Mouse (Mus musculus) embryonic facial prominence, embryonic 12.5 days (tissue): ENCODE measurements at regions not wholly inside any gene's neighbourhood (a gene's known extent, or its start where the extent isn't known, plus 50 kb on each side); places are given as distances from the start of the nearest gene placed in this dataset.
A peak's percentile ranks its signal among the peaks of the same experiment; 100 is the strongest.

ENCODE experiments used
- ATAC-seq: fragments of 200-750 bp; cut with Nextera tagmentation; 2 replicates; pipeline ENCODE4 v1.8.0; 2017; ENCODE audit not compliant: insufficient number of reproducible peaks, insufficient read depth, low FRiP score, low TSS enrichment
- H3K27ac ChIP-seq: fragments of 300-500 bp; sonication (generic); 2 replicates; pipeline ENCODE4 v1.5.1; 2016; ENCODE audit warnings: mild to moderate bottlenecking
- H3K27me3 ChIP-seq: fragments of 300-500 bp; sonication (generic); 2 replicates; pipeline ENCODE4 v1.6.1; 2016; ENCODE audit warnings: mild to moderate bottlenecking, moderate library complexity
- H3K36me3 ChIP-seq: fragments of 300-500 bp; sonication (generic); 2 replicates; pipeline ENCODE4 v1.6.1; 2016; ENCODE audit warnings: mild to moderate bottlenecking
- H3K4me1 ChIP-seq: fragments of 300-500 bp; sonication (generic); 2 replicates; pipeline ENCODE4 v1.6.1; 2016
- H3K4me2 ChIP-seq: fragments of 300-500 bp; sonication (generic); replicated peaks from 2 replicates; pipeline ENCODE4 v1.6.1; 2016; ENCODE audit warnings: mild to moderate bottlenecking, moderate library complexity
- H3K4me3 ChIP-seq: fragments of 300-500 bp; sonication (generic); 2 replicates; pipeline ENCODE4 v1.5.1; 2016; ENCODE audit warnings: mild to moderate bottlenecking
- H3K9ac ChIP-seq: fragments of 300-500 bp; sonication (generic); 2 replicates; pipeline ENCODE4 v1.6.1; 2016; ENCODE audit warnings: mild to moderate bottlenecking, moderate library complexity
- H3K9me3 ChIP-seq: fragments of 300-500 bp; sonication (generic); 2 replicates; pipeline ENCODE4 v1.6.1; 2016; ENCODE audit warnings: mild to moderate bottlenecking, moderate library complexity
- WGBS: fragments of 180-500 bp; shearing (Covaris S2); methylation state at CpG from one replicate; pipeline ENCODE4 v1.1.7; 2016; 5-methylcytosine and 5-hydroxymethylcytosine counted together

DNA sequence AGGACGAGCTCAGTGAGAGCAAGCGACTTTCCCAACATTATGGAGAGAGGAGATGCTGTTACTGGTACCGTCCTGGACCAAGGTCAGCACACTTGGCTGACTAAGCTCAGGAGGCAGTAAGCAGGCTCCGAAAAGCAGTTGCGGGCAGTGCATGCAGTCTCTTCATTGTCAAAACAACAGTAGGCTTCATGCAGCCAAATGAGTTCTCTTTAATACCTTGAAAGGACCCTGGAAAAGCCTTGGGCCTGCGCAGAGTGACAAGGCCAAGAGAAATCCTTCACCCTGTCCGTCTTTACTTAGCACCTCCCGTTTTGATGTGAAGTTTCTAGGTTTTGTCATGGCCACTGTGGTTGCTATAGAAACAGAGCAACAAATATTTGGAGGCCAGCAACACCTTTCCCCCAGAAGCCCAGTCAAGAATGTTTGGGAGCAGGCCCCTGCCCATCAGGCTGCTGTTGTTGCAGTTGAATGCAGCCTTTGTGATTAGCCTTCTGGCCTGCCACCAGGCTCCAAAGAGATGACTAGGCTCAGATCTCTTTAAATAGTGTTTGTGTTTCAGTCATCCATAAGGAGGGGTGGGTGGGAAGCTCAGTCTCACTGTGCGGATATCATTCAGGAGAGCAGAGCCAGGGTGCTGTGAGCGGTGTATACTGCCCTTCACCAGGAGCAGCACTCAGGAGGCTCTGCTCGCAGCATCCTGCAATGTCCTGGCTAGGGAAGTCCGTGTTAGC, 85.6 kb upstream of the Jun start:
- peak overlapping the region; percentile 42; the same call in 1 of the 2 replicates for H3K27ac ChIP-seq
- H3K4me1 ChIP-seq = peaks cover 8% of the 10 kb centered on the region
- no peaks in the 10 kb centered on the region for H3K9me3 ChIP-seq
- no peaks in the 10 kb centered on the region for H3K36me3 ChIP-seq
- peak; percentile 56; the same call in 1 of the 2 replicates for ATAC-seq
- H3K9ac ChIP-seq = no peak overlapping the region
- WGBS = 63% methylated on average over 12 of the region's 12 CpGs
- no peak overlapping the region for H3K4me2 ChIP-seq
- no peak overlapping the region for H3K4me3 ChIP-seq
- no peaks in the 10 kb centered on the region for H3K27me3 ChIP-seq

DNA sequence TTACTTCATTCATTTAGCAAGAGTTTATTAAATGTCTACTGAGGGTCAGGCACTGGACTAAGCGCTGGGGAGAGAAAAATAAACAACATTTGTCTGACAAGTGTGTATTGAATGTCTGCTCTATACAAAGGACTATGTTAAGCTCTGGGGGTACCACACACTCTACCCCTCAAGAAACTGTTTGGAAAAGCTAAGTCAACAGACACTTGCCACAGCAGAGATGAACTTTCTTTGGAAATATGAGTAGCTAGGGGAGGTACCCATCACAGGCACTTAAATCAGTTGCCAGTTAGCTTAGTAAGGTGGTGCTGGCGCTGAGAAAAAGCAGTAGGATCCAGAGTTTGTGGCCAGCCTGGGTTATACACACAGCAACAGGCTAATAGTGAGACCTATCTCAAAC, 86.7 kb upstream of the Jun start:
- no peak overlapping the region for H3K4me2 ChIP-seq
- no peak for ATAC-seq
- no peak overlapping the region for H3K4me3 ChIP-seq
- H3K27me3 ChIP-seq = no peaks in the 10 kb centered on the region
- H3K27ac ChIP-seq = no peak overlapping the region
- 56% methylated on average over 2 of the region's 2 CpGs for WGBS
- H3K9me3 ChIP-seq = no peaks in the 10 kb centered on the region
- H3K4me1 ChIP-seq = peaks cover 8% of the 10 kb centered on the region
- no peak overlapping the region for H3K9ac ChIP-seq
- H3K36me3 ChIP-seq = no peaks in the 10 kb centered on the region

DNA sequence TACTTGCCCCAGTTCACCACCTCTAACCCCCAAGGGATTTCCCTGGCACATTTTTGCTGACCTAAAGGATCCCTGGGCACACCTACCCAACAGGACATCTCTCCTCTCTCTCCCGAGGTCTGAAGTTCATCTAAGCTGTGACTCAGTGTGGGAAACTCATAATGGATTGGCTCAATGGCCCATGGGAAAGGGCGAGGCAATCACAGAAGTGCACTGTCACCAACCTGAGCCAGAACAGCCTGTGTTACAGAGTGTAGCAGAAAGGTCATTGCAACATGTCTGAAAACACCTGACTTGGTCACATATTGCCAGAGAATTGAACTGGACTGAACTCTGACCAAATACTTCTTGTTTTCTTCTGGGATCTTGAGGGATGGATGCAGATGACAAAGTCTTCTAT, 89.2 kb upstream of the Jun start:
- H3K9ac ChIP-seq = no peak overlapping the region
- WGBS = 82% methylated on average over 2 of the region's 2 CpGs
- ATAC-seq = no peak
- H3K9me3 ChIP-seq = no peaks in the 10 kb centered on the region
- H3K27ac ChIP-seq = no peak overlapping the region
- 0 out of 2 replicates have a peak, but pooled peaks cover 5% of the 10 kb centered on the region for H3K4me1 ChIP-seq
- H3K4me3 ChIP-seq = no peak overlapping the region
- no peak overlapping the region for H3K4me2 ChIP-seq
- no peaks in the 10 kb centered on the region for H3K36me3 ChIP-seq
- H3K27me3 ChIP-seq = no peaks in the 10 kb centered on the region

GRCm38 (mm10) chr4:95143130-95143529, 91.1 kb upstream of the Jun start:
- no peak for ATAC-seq
- 79% methylated on average over 4 of the region's 4 CpGs for WGBS

GRCm38 (mm10) chr4:95143668-95144067, 91.6 kb upstream of the Jun start:
- Histone ChIP-seq H3K4me1 (no peaks in the 10 kb centered on the region), H3K4me2 (no peak overlapping the region), H3K27ac (no peak overlapping the region), H3K9me3 (no peaks in the 10 kb centered on the region), H3K9ac (no peak overlapping the region), H3K4me3 (no peak overlapping the region), H3K36me3 (no peaks in the 10 kb centered on the region), H3K27me3 (no peaks in the 10 kb centered on the region)
- WGBS = 84% methylated on average over 5 of the region's 5 CpGs
- ATAC-seq = no peak

More at GRCm38 (mm10) chr4:95143130-95143529, 91.1 kb upstream of the Jun start:
- Histone ChIP-seq H3K4me1 (no peaks in the 10 kb centered on the region), H3K9ac (no peak overlapping the region), H3K9me3 (no peaks in the 10 kb centered on the region), H3K36me3 (no peaks in the 10 kb centered on the region), H3K27me3 (no peaks in the 10 kb centered on the region), H3K4me2 (no peak overlapping the region), H3K4me3 (no peak overlapping the region), H3K27ac (no peak overlapping the region)

DNA sequence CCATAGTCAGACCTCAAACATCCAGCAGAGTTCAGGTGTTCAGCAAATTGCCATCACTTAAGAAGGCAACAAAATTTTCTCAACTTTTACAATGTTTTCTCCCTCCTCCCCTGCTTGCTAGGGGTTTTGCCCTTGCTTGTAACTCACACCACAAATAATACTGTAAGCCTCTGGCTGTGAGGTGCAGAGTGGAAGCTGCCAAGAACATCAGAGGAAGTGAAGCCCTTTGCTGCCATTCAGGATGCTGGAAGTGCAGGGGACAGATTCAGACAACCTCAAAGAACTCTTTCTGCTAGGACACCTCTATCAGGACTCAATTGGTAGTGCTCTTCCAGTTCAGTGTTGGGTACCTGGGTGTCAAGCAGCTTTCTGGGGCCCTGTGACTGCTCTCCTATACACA, 92.4 kb upstream of the Jun start:
- Histone ChIP-seq H3K27ac (no peak overlapping the region), H3K9me3 (no peaks in the 10 kb centered on the region), H3K4me2 (no peak overlapping the region), H3K27me3 (no peaks in the 10 kb centered on the region), H3K4me3 (no peak overlapping the region), H3K9ac (no peak overlapping the region), H3K36me3 (no peaks in the 10 kb centered on the region), H3K4me1 (no peaks in the 10 kb centered on the region)
- no peak for ATAC-seq

DNA sequence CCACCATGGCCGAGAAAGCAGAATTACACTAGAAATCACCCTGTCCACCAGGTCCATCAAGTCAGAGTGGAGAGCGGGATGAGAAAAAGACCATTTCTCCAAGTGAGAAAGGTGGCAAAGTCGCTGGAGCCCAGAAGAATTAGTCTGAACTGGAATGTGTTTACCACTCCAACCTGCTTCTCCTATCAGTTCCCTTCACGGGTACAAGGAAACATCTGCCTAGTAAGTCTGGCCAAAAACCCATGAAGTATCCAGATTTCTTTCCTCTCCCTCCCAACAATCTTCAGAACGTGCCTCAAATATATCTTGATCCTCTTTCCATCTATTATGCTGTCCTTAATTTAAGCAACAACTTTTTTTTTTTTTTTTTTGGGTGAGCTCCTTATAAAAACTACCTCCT, 94.2 kb upstream of the Jun start:
- Histone ChIP-seq H3K27ac (no peak overlapping the region), H3K4me1 (no peaks in the 10 kb centered on the region), H3K4me3 (no peak overlapping the region), H3K4me2 (no peak overlapping the region), H3K9me3 (no peaks in the 10 kb centered on the region), H3K27me3 (no peaks in the 10 kb centered on the region), H3K9ac (no peak overlapping the region), H3K36me3 (no peaks in the 10 kb centered on the region)
- no peak for ATAC-seq
- 89% methylated on average over 5 of the region's 5 CpGs for WGBS

DNA sequence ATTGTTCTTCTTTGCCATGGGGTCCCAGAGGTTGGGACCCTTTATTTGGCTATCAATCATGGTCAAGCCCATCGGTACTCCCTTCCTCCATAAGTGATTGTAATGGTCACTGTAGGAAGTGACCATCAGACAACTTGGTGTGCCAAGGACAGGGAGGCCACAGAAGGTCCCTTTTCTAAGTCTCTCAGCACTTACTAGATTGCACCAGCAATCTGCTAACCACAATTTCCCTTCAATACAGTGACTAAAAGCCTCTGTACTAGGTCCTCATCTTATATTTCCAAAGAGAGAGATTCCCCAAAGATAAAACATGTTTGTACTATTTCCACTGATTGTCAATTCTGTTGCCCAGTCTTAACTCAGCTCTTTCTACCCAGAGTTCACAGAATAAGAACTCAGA, 96.6 kb upstream of the Jun start:
- 89% methylated on average over 1 of the region's 1 CpGs for WGBS
- no peak overlapping the region for H3K4me3 ChIP-seq
- H3K4me2 ChIP-seq = no peak overlapping the region
- H3K9me3 ChIP-seq = no peaks in the 10 kb centered on the region
- ATAC-seq = no peak
- H3K4me1 ChIP-seq = peaks cover 5% of the 10 kb centered on the region
- no peaks in the 10 kb centered on the region for H3K27me3 ChIP-seq
- H3K9ac ChIP-seq = no peak overlapping the region
- no peak overlapping the region for H3K27ac ChIP-seq
- H3K36me3 ChIP-seq = no peaks in the 10 kb centered on the region

DNA sequence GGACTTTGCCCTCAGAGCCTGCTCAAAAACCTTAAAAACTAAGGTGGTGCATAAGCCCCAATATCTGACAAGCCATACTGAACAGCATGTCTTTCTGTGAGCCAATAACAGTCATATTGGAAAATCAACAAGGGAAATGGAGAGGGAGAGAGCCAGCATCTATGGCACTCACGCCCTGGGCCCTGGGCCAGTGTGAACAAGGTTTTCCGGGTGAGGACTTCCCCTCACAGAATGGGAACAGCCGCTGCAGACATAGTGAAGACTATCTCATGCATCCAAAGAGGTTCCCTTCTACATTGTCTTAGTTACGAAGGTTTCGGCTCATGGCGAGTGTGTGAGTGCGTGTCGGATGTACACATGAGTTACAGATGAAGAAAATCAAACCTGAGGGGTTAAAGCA, 99.7 kb upstream of the Jun start:
- Histone ChIP-seq H3K27ac (no peak overlapping the region), H3K9ac (no peak overlapping the region), H3K4me1 (peaks cover 14% of the 10 kb centered on the region), H3K27me3 (no peaks in the 10 kb centered on the region), H3K9me3 (no peaks in the 10 kb centered on the region), H3K4me3 (no peak overlapping the region), H3K4me2 (no peak overlapping the region), H3K36me3 (no peaks in the 10 kb centered on the region)
- 91% methylated on average over 8 of the region's 8 CpGs for WGBS
- no peak for ATAC-seq

DNA sequence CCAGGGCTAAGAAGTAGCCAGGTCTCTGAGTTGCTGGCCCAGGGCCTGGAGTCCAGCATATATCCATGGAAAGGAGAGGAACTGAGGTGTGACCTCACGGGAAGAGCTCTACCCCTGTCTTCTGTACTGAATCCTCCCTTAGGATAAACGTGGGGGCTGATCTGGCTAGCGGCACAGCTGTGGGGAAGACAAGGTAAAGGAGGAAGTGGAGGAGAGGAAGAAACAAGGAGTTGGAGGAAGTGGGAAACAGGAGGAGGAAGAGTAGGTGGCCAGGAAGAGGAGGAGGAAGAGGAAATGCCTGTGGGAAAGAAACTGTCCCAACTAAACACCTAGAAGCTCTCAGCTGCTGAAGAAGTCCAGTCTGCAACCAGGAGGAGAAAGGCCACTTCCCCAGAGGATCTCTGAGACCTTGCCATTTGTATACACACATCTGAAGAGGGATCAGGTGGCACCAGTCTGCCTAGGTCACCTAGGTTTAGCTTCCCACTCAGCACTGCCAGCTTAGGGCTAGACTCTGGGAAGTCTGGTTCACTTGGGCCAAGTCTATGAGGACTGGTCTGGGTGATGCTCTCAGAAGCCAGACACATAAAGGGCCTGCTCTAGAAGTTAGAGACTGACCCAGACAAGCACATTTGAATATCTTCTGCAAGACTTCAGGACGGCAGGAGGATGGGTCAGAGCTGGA, 100.6 kb upstream of the Jun start:
- Histone ChIP-seq H3K27me3 (no peaks in the 10 kb centered on the region), H3K4me2 (no peak overlapping the region), H3K9me3 (no peaks in the 10 kb centered on the region), H3K27ac (no peak overlapping the region), H3K4me3 (no peak overlapping the region), H3K36me3 (no peaks in the 10 kb centered on the region), H3K4me1 (peaks cover 17% of the 10 kb centered on the region), H3K9ac (no peak overlapping the region)
- 86% methylated on average over 4 of the region's 4 CpGs for WGBS
- ATAC-seq = no peak

DNA sequence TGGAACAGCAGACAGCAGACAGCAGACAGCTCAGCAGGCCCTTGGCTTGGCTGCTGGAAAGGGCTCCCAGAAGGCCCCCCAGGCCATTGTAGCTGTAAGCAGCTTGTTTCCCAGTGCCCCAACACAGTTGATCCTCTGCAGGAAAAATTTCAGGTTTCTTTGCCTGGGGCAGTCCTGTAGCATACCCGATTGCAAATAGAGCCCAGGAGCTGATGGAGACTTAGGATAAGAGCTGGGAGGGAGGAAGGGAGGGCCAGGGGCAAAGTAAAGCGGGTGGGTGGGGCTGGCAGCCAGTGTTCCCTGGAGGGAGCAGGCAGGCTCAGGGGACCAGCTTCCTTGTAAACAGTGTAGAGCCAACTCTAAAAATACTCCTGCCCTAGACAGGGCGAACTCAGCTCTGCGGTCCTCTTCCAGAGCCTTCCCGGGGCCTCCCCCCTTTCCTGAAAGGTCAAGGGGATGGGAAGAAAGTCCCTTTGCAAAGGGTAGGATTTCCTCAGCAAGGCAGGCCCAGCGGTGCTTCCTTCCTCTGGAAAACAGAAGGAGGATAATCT, 101.8 kb upstream of the Jun start:
- peak overlapping the region; percentile 51 for H3K27ac ChIP-seq
- 9% methylated on average over 6 of the region's 6 CpGs for WGBS
- peak; percentile 44 for ATAC-seq
- H3K4me2 ChIP-seq = no peak overlapping the region
- H3K9me3 ChIP-seq = no peaks in the 10 kb centered on the region
- H3K9ac ChIP-seq = no peak overlapping the region
- H3K27me3 ChIP-seq = no peaks in the 10 kb centered on the region
- H3K4me1 ChIP-seq = peaks cover 24% of the 10 kb centered on the region
- no peaks in the 10 kb centered on the region for H3K36me3 ChIP-seq
- no peak overlapping the region for H3K4me3 ChIP-seq

GRCm38 (mm10) chr4:95154377-95154776, 102.4 kb upstream of the Jun start:
- Histone ChIP-seq H3K36me3 (no peaks in the 10 kb centered on the region), H3K4me3 (no peak overlapping the region), H3K4me2 (no peak overlapping the region), H3K9ac (no peak overlapping the region), H3K9me3 (no peaks in the 10 kb centered on the region), H3K27me3 (no peaks in the 10 kb centered on the region), H3K4me1 (peaks cover 24% of the 10 kb centered on the region), H3K27ac (no peak overlapping the region)
- ATAC-seq = no peak
- 49% methylated on average over 14 of the region's 14 CpGs for WGBS
